Mouse (Mus musculus) CH12.LX (cell line): ENCODE measurements around the gene Hdac11. TPM values are rescaled to one million over a fixed set of nuclear protein-coding genes. Genes with fewer than 3 reads are reported as not detected.

Experiments used
- DNase-seq: peaks from one replicate; pipeline ENCODE4 v3.0.0-alpha.2; 2013; ENCODE audit errors: extremely low read depth
- H3K27ac ChIP-seq: 2 replicates; pipeline ENCODE4 v1.5.1; 2012; ENCODE audit warnings: low read depth, mild to moderate bottlenecking, control low read depth, moderate library complexity; ENCODE audit not compliant: insufficient read depth
- H3K27me3 ChIP-seq: replicated peaks from 2 replicates; pipeline ENCODE3; 2012; ENCODE audit warnings: inconsistent platforms
- H3K36me3 ChIP-seq, 2 experiments: replicated peaks in 1 of 2; 2 replicates each; pipeline versions ENCODE3 to v1.6.1; 2012; ENCODE audit warnings: inconsistent platforms in 1 of 2, low read length in 1 of 2, mild to moderate bottlenecking in 1 of 2, mixed read lengths in 1 of 2, moderate library complexity in 1 of 2; ENCODE audit not compliant: control insufficient read depth in 1 of 2, insufficient read depth in 1 of 2
- H3K4me1 ChIP-seq, 2 experiments: 2 replicates each; pipeline ENCODE4 v1.6.1; 2012; ENCODE audit warnings: inconsistent platforms in 1 of 2, moderate library complexity in 1 of 2; ENCODE audit not compliant: insufficient read depth in 2 of 2, control insufficient read depth in 1 of 2
- H3K4me2 ChIP-seq: 2 replicates; pipeline ENCODE4 v1.6.1; 2012; ENCODE audit warnings: low read depth, mild to moderate bottlenecking, control low read depth; ENCODE audit not compliant: poor library complexity, insufficient read depth, severe bottlenecking
- H3K4me3 ChIP-seq, 3 experiments: fragments of 150-350 bp in 1 of 3; sonication (generic) in 1 of 3; replicated peaks in 1 of 3; 2 replicates each; pipeline versions ENCODE3 to v1.5.1; 2011 to 2012; ENCODE audit warnings: low read depth in 2 of 3, low read length in 2 of 3, mild to moderate bottlenecking in 2 of 3, moderate library complexity in 2 of 3, control low read depth in 1 of 3, improper control_type of control experiment in 1 of 3, inconsistent platforms in 1 of 3, mixed read lengths in 1 of 3; ENCODE audit not compliant: poor library complexity in 1 of 3
- H3K79me2 ChIP-seq: replicated peaks from 2 replicates; pipeline ENCODE4 v1.6.1; 2012; ENCODE audit warnings: mild to moderate bottlenecking, moderate library complexity; ENCODE audit not compliant: control insufficient read depth, poor library complexity, insufficient read depth, severe bottlenecking; ENCODE audit errors: extremely low read depth
- H3K9ac ChIP-seq: 2 replicates; pipeline ENCODE4 v1.6.1; 2012; ENCODE audit warnings: low read depth, mild to moderate bottlenecking, control low read depth, moderate library complexity; ENCODE audit not compliant: insufficient read depth
- H3K9me3 ChIP-seq: replicated peaks from 2 replicates; pipeline ENCODE3; 2012; ENCODE audit warnings: low read length, inconsistent platforms, mixed read lengths
- BHLHE40 ChIP-seq: IDR thresholded peaks from 2 replicates; pipeline ENCODE4 v1.6.1; 2011; ENCODE audit warnings: mild to moderate bottlenecking, low read depth, low read length, improper control_type of control experiment
- CHD2 ChIP-seq: IDR thresholded peaks from 2 replicates; pipeline ENCODE4 v1.6.1; 2011; ENCODE audit warnings: low read length, improper control_type of control experiment
- E2F4 ChIP-seq: IDR thresholded peaks from 2 replicates; pipeline ENCODE4 v1.6.1; 2011; ENCODE audit warnings: low read depth, low read length, improper control_type of control experiment; ENCODE audit not compliant: insufficient replicate concordance
- ELF1 ChIP-seq: IDR thresholded peaks from 2 replicates; pipeline ENCODE4 v1.6.1; 2014; ENCODE audit warnings: low read depth, mild to moderate bottlenecking, inconsistent platforms, low read length, improper control_type of control experiment
- EP300 ChIP-seq: IDR thresholded peaks from 2 replicates; pipeline ENCODE4 v1.6.1; 2011; ENCODE audit warnings: low read length, improper control_type of control experiment
- ETS1 ChIP-seq: conservative IDR thresholded peaks from 2 replicates; pipeline ENCODE4 v1.6.1; 2012; ENCODE audit warnings: low read depth, mild to moderate bottlenecking, inconsistent platforms, low read length, improper control_type of control experiment, moderate library complexity
- IRF4 ChIP-seq: IDR thresholded peaks from 2 replicates; pipeline ENCODE4 v1.6.1; 2014; ENCODE audit warnings: low read depth, mild to moderate bottlenecking, inconsistent platforms, low read length, improper control_type of control experiment
- JUND ChIP-seq: conservative IDR thresholded peaks from 2 replicates; pipeline ENCODE4 v1.6.1; 2011; ENCODE audit warnings: low read depth, low read length, improper control_type of control experiment
- KAT2A ChIP-seq: IDR thresholded peaks from 2 replicates; pipeline ENCODE4 v1.6.1; 2012; ENCODE audit warnings: low read length, improper control_type of control experiment, inconsistent platforms; ENCODE audit not compliant: insufficient replicate concordance
- MXI1 ChIP-seq: IDR thresholded peaks from 2 replicates; pipeline ENCODE4 v1.6.1; 2011; ENCODE audit warnings: mild to moderate bottlenecking, low read depth, low read length, improper control_type of control experiment
- MYC ChIP-seq: IDR thresholded peaks from 2 replicates; pipeline ENCODE4 v1.6.1; 2011; ENCODE audit warnings: low read depth, mild to moderate bottlenecking, improper control_type of control experiment, low read length
- NELFE ChIP-seq: IDR thresholded peaks from 2 replicates; pipeline ENCODE4 v1.6.1; 2011; ENCODE audit warnings: low read depth, low read length, improper control_type of control experiment
- PAX5 ChIP-seq: IDR thresholded peaks from 2 replicates; pipeline ENCODE4 v1.6.1; 2012; ENCODE audit warnings: low read length, inconsistent platforms, mixed read lengths
- POLR2A ChIP-seq: IDR thresholded peaks from 2 replicates; pipeline ENCODE4 v1.6.1; 2011; ENCODE audit warnings: low read depth, mild to moderate bottlenecking, improper control_type of control experiment, low read length
- POLR2AphosphoS2 ChIP-seq: IDR thresholded peaks from 2 replicates; pipeline ENCODE4 v1.6.1; 2011; ENCODE audit warnings: low read depth, low read length, improper control_type of control experiment
- RCOR1 ChIP-seq: conservative IDR thresholded peaks from 2 replicates; pipeline ENCODE4 v1.6.1; 2012; ENCODE audit warnings: low read depth, mild to moderate bottlenecking, inconsistent platforms, low read length, improper control_type of control experiment
- SMC3 ChIP-seq: IDR thresholded peaks from 2 replicates; pipeline ENCODE4 v1.6.1; 2011; ENCODE audit warnings: low read depth, low read length, improper control_type of control experiment
- TBP ChIP-seq: conservative IDR thresholded peaks from 2 replicates; pipeline ENCODE4 v1.6.1; 2011; ENCODE audit warnings: low read depth, low read length, improper control_type of control experiment
- TCF12 ChIP-seq: IDR thresholded peaks from 2 replicates; pipeline ENCODE4 v1.6.1; 2014; ENCODE audit warnings: low read depth, mild to moderate bottlenecking, inconsistent platforms, low read length, improper control_type of control experiment
- USF2 ChIP-seq: conservative IDR thresholded peaks from 2 replicates; pipeline ENCODE4 v1.6.1; 2011; ENCODE audit warnings: low read depth, low read length, improper control_type of control experiment
- ZMIZ1 ChIP-seq: IDR thresholded peaks from 2 replicates; pipeline ENCODE4 v1.6.1; 2012; ENCODE audit warnings: low read depth, mild to moderate bottlenecking, inconsistent platforms, low read length, improper control_type of control experiment
- ZNF384 ChIP-seq: IDR thresholded peaks from 2 replicates; pipeline ENCODE4 v1.6.1; 2012; ENCODE audit warnings: low read depth, low read length, improper control_type of control experiment, inconsistent platforms
- dilution Hi-C: fragments of 300-500 bp; cut with MboI; formaldehyde crosslinking; loops from 2 replicates; pipeline ENCODE4 v1.14.3; 2020; ENCODE audit warnings: low sequenced_read_pairs; ENCODE audit not compliant: extremely low pct_unique_long_range_greater_than_20kb, extremely low pct_ligation_motif_present
- in situ Hi-C: fragments of 300-500 bp; cut with MboI; formaldehyde crosslinking; loops from 3 replicates; pipeline ENCODE4 v1.14.3; 2019; ENCODE audit warnings: low sequenced_read_pairs, low pct_ligation_motif_present, low pct_unique_long_range_greater_than_20kb, mixed read lengths
- polyA plus RNA-seq: library from polyadenylated mRNA; unstranded; fragments of >175 nt; gene quantifications from 2 replicates; pipeline ENCODE4 v1.2.1, GENCODE M21; 2012; ENCODE audit warnings: low read depth; ENCODE audit not compliant: insufficient read length
- total RNA-seq, 2 experiments: library from RNA; depleted of rRNA; stranded (reverse); fragments of 300-350 nt in 1 of 2; fragments of >200 nt in 1 of 2; gene quantifications; 2 replicates each; pipeline ENCODE4 v1.2.3; 2012 to 2014

Gene Hdac11
- total and polyA plus RNA-seq, 3 experiments: 0.53 to 2.1 TPM; not detected in 1

- dilution Hi-C loops: no loop called here
- TF ChIP-seq KAT2A (no peak), BHLHE40 (no peak)
- H3K4me2 ChIP-seq: no peak overlapping the region
- H3K36me3 ChIP-seq: no peaks in the 10 kb centered on the region
- peaks cover 94% of the 10 kb centered on the region for H3K27me3 ChIP-seq
- H3K4me1 ChIP-seq: no peaks in the 10 kb centered on the region
- H3K4me3 ChIP-seq: no peak overlapping the region
- H3K9me3 ChIP-seq: no peaks in the 10 kb centered on the region
- no peaks in the 10 kb centered on the region for H3K79me2 ChIP-seq
- in situ Hi-C loops: no loop called here
- DNase-seq: no peak
- H3K9ac ChIP-seq: no peak overlapping the region
- H3K27ac ChIP-seq: no peak overlapping the region
Observed at GRCm38 (mm10) chr6:91202571-91202970, 46.1 kb downstream of the Hdac11 start.

- Histone ChIP-seq H3K4me3 (no peak overlapping the region), H3K79me2 (no peaks in the 10 kb centered on the region), H3K36me3 (no peaks in the 10 kb centered on the region), H3K27ac (no peak overlapping the region), H3K9ac (no peak overlapping the region), H3K4me1 (no peaks in the 10 kb centered on the region), H3K27me3 (peaks cover 94% of the 10 kb centered on the region), H3K9me3 (no peaks in the 10 kb centered on the region), H3K4me2 (no peak overlapping the region)
- dilution Hi-C loops (no loop called here), in situ Hi-C loops (no loop called here)
- no peak for DNase-seq
- no peak for TF ChIP-seq ZNF384
- no peak for TF ChIP-seq MXI1
Observed at GRCm38 (mm10) chr6:91205346-91205745, 48.9 kb downstream of the Hdac11 start.

- Histone ChIP-seq H3K79me2 (no peaks in the 10 kb centered on the region), H3K9ac (no peak overlapping the region), H3K9me3 (no peaks in the 10 kb centered on the region), H3K36me3 (no peaks in the 10 kb centered on the region), H3K4me3 (no peak overlapping the region), H3K4me2 (no peak overlapping the region), H3K27ac (no peak overlapping the region), H3K27me3 (peaks cover 95% of the 10 kb centered on the region), H3K4me1 (no peaks in the 10 kb centered on the region)
- DNase-seq: no peak
- in situ Hi-C loops (no loop called here), dilution Hi-C loops (no loop called here)
- no peak for TF ChIP-seq E2F4
- no peak for TF ChIP-seq EP300
- TF ChIP-seq POLR2A: no peak
- no peak for TF ChIP-seq POLR2AphosphoS2
- TF ChIP-seq MYC: no peak
- no peak for TF ChIP-seq USF2
- TF ChIP-seq ETS1: no peak
- TF ChIP-seq ELF1: no peak
- no peak for TF ChIP-seq TCF12
- TF ChIP-seq IRF4: no peak
- no peak for TF ChIP-seq TBP
- TF ChIP-seq JUND: no peak
- no peak for TF ChIP-seq CHD2
- no peak for TF ChIP-seq NELFE
- no peak for TF ChIP-seq SMC3
- TF ChIP-seq ZMIZ1: no peak
- no peak for TF ChIP-seq RCOR1
- TF ChIP-seq PAX5: no peak
- no peak for TF ChIP-seq MXI1
- no peak for TF ChIP-seq BHLHE40
Observed at GRCm38 (mm10) chr6:91205791-91206190, 49.3 kb downstream of the Hdac11 start.
